ENCODE assay signal across 13 mouse cellular contexts in the genomic region with DNA sequence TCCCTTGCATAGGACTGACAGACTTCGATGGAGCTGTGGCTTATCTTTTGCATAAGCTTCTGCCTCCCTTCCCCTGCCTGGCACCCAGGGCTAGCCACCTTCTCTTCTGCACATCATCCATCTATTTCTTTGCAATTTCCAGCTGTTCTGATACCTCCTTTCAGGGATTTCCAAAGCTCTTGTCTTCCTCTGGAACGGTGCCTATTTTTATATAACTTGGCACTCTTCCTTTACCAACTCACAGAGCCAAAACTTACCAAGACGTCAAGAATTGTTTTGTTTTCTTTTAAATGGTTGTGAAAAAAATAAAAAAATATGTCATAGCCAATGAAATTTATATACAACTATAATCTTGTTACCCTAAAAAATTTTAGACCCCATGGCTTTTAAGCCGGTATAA.
"Had no signal": no experiment of that assay in that cellular context is flagged by ENCODE, and none has a peak within 500 bp of the region (broad histone marks: within the 10 kb centered on the region; RNA-seq: fewer than 3 reads in every experiment).

No protein-coding gene starts in this region.

- H3K4me2 ChIP-seq: kidney, embryonic 15.5 days; limb, embryonic 13.5 days; midbrain, embryonic 13.5 days had no signal

- H3K27me3 ChIP-seq: kidney, embryonic 15.5 days; limb, embryonic 13.5 days; midbrain, embryonic 13.5 days had no signal

- H3K4me1 ChIP-seq: kidney, embryonic 15.5 days; limb, embryonic 10.5 days; limb, embryonic 13.5 days; midbrain, embryonic 13.5 days had no signal

- H3K9me3 ChIP-seq: kidney, embryonic 15.5 days; limb, embryonic 10.5 days; limb, embryonic 13.5 days; midbrain, embryonic 13.5 days had no signal

- DNase-seq: kidney, adult 11 months; kidney, postnatal 10 days; liver; liver, postnatal 0 days; thymus, adult 2 months; thymus, postnatal 14 days; thymus, postnatal 4 days had no signal

- H3K27ac ChIP-seq: kidney, embryonic 15.5 days; limb, embryonic 10.5 days; limb, embryonic 13.5 days; liver, embryonic 14.5 days; macrophage; midbrain, embryonic 13.5 days had no signal

- H3K36me3 ChIP-seq: kidney, embryonic 15.5 days; limb, embryonic 10.5 days; limb, embryonic 13.5 days; midbrain, embryonic 13.5 days had no signal

- H3K4me3 ChIP-seq: kidney, embryonic 15.5 days; limb, embryonic 10.5 days; limb, embryonic 13.5 days; midbrain, embryonic 13.5 days had no signal

- H3K9ac ChIP-seq: kidney, embryonic 15.5 days; limb, embryonic 13.5 days; liver, embryonic 14.5 days; liver, postnatal 0 days; midbrain, embryonic 13.5 days had no signal

- ATAC-seq: liver, postnatal 0 days; midbrain, embryonic 13.5 days had no signal
